Mouse (Mus musculus): Measurements from ENCODE around the gene Cyb5d2.
A peak's percentile ranks its signal among the peaks of the same experiment; 100 is the strongest.

Cyb5d2 gene

GRCm38 (mm10) chr11:72795455-72796295, at the start of gene Cyb5d2, which contains the start of gene Zzef1:
TSS of gene Cyb5d2 (minus strand) at chr11:72796142.
TSS of gene Zzef1 (plus strand) at chr11:72796226.
- peak; percentile 96 for DNase-seq (ENCODE audit: low spot score)

- DNase-seq (ENCODE audit: low spot score): no peak
Measured at GRCm38 (mm10) chr11:72845526-72845925, 49.6 kb upstream of the Cyb5d2 start.

- DNase-seq (ENCODE audit: low spot score): peak; percentile 11
Measured at GRCm38 (mm10) chr11:72843576-72843975, 47.6 kb upstream of the Cyb5d2 start.

GRCm38 (mm10) chr11:72842731-72843130, 46.8 kb upstream of the Cyb5d2 start:
- no peak for DNase-seq (ENCODE audit: low spot score)

- no peak for DNase-seq (ENCODE audit: low spot score)
Measured at GRCm38 (mm10) chr11:72829869-72830268, 33.9 kb upstream of the Cyb5d2 start.

GRCm38 (mm10) chr11:72821041-72821440, 25.1 kb upstream of the Cyb5d2 start:
- no peak for DNase-seq (ENCODE audit: low spot score)

- no peak for DNase-seq (ENCODE audit: low spot score)
Measured at GRCm38 (mm10) chr11:72818067-72818466, 22.1 kb upstream of the Cyb5d2 start.

- no peak for DNase-seq (ENCODE audit: low spot score)
Measured at GRCm38 (mm10) chr11:72816859-72817258, 20.9 kb upstream of the Cyb5d2 start.

GRCm38 (mm10) chr11:72814188-72814587, 18.2 kb upstream of the Cyb5d2 start:
- no peak for DNase-seq (ENCODE audit: low spot score)

GRCm38 (mm10) chr11:72813687-72814086, 17.7 kb upstream of the Cyb5d2 start:
- no peak for DNase-seq (ENCODE audit: low spot score)

GRCm38 (mm10) chr11:72807992-72808391, 12.1 kb upstream of the Cyb5d2 start:
- DNase-seq (ENCODE audit: low spot score): no peak

GRCm38 (mm10) chr11:72806556-72806955, 10.6 kb upstream of the Cyb5d2 start:
- no peak for DNase-seq (ENCODE audit: low spot score)

- no peak for DNase-seq (ENCODE audit: low spot score)
Measured at GRCm38 (mm10) chr11:72805232-72805631, 9.3 kb upstream of the Cyb5d2 start.

- no peak for DNase-seq (ENCODE audit: low spot score)
Measured at GRCm38 (mm10) chr11:72804586-72804985, 8.6 kb upstream of the Cyb5d2 start.

- no peak for DNase-seq (ENCODE audit: low spot score)
Measured at GRCm38 (mm10) chr11:72803038-72803437, 7.1 kb upstream of the Cyb5d2 start.

- no peak for DNase-seq (ENCODE audit: low spot score)
Measured at GRCm38 (mm10) chr11:72801182-72801581, 5.2 kb upstream of the Cyb5d2 start.

- no peak for DNase-seq (ENCODE audit: low spot score)
Measured at GRCm38 (mm10) chr11:72798112-72798511, 2.2 kb upstream of the Cyb5d2 start.

- DNase-seq (ENCODE audit: low spot score): no peak
Measured at GRCm38 (mm10) chr11:72796773-72797338, 914 bp upstream of the Cyb5d2 start.

GRCm38 (mm10) chr11:72796296-72796687, 350 bp upstream of the Cyb5d2 start:
- no peak for DNase-seq (ENCODE audit: low spot score)

- no peak for DNase-seq (ENCODE audit: low spot score)
Measured at GRCm38 (mm10) chr11:72795149-72795454, 840 bp downstream of the Cyb5d2 start.

- no peak for DNase-seq (ENCODE audit: low spot score)
Measured at GRCm38 (mm10) chr11:72792033-72792432, 3.9 kb downstream of the Cyb5d2 start.

GRCm38 (mm10) chr11:72782503-72782902, 13.4 kb downstream of the Cyb5d2 start:
- no peak for DNase-seq (ENCODE audit: low spot score)

- no peak for DNase-seq (ENCODE audit: low spot score)
Measured at GRCm38 (mm10) chr11:72782103-72782502, 13.8 kb downstream of the Cyb5d2 start.

GRCm38 (mm10) chr11:72778957-72779356, 17.0 kb downstream of the Cyb5d2 start:
- DNase-seq (ENCODE audit: low spot score): no peak

All from urinary bladder, postnatal 14 days (tissue).